Mouse (Mus musculus) liver, embryonic 14.5 days (tissue): Measurements from ENCODE around the gene Ampd3. TPM values are rescaled to one million over a fixed set of nuclear protein-coding genes. Genes with fewer than 3 reads are reported as not detected.

Experiments
- ATAC-seq: fragments of 200-750 bp; cut with Nextera tagmentation; 2 replicates; pipeline ENCODE4 v1.8.0; 2017; ENCODE audit warnings: moderate number of reproducible peaks, mild to moderate bottlenecking, moderate library complexity; ENCODE audit not compliant: insufficient read depth
- DNase-seq, 3 experiments: peaks; one replicate each; pipeline ENCODE4 v3.0.0-alpha.2; 2012 to 2013; ENCODE audit warnings: low read depth in 3 of 3, low spot score in 3 of 3
- H3K27ac ChIP-seq: fragments of 300-500 bp; sonication (generic); 2 replicates; pipeline ENCODE4 v1.5.1; 2014; ENCODE audit warnings: moderate library complexity, mild to moderate bottlenecking, control low read depth, inconsistent platforms
- H3K27me3 ChIP-seq: fragments of 300-500 bp; sonication (generic); 2 replicates; pipeline ENCODE4 v1.6.1; 2014; ENCODE audit warnings: mild to moderate bottlenecking, low read length, moderate library complexity; ENCODE audit not compliant: control insufficient read depth, insufficient read depth
- H3K36me3 ChIP-seq: fragments of 300-500 bp; sonication (generic); replicated peaks from 2 replicates; pipeline ENCODE4 v1.6.1; 2014; ENCODE audit warnings: low read depth; ENCODE audit not compliant: control insufficient read depth, insufficient read depth
- H3K4me1 ChIP-seq, 2 experiments: fragments of 200-500 bp in 1 of 2; fragments of 300-500 bp in 1 of 2; sonication (generic) in 1 of 2; replicated peaks; 2 replicates each; pipeline ENCODE4 v1.6.1; 2012 to 2014; ENCODE audit warnings: antibody characterized with exemption in 1 of 2, inconsistent platforms in 1 of 2, low read length in 1 of 2; ENCODE audit not compliant: control insufficient read depth in 2 of 2, insufficient read depth in 2 of 2
- H3K4me2 ChIP-seq: fragments of 300-500 bp; sonication (generic); 2 replicates; pipeline ENCODE4 v1.6.1; 2014; ENCODE audit warnings: low read depth, mild to moderate bottlenecking, control low read depth, moderate library complexity
- H3K4me3 ChIP-seq, 2 experiments: fragments of 200-500 bp in 1 of 2; fragments of 300-500 bp in 1 of 2; sonication (generic) in 1 of 2; 2 replicates each; pipeline ENCODE4 v1.5.1; 2012 to 2014; ENCODE audit warnings: low read depth in 2 of 2, low read length in 2 of 2, mild to moderate bottlenecking in 2 of 2, control low read depth in 1 of 2, inconsistent platforms in 1 of 2, moderate library complexity in 1 of 2; ENCODE audit not compliant: insufficient read depth in 1 of 2
- H3K9ac ChIP-seq: fragments of 300-500 bp; sonication (generic); replicated peaks from 2 replicates; pipeline ENCODE4 v1.6.1; 2014; ENCODE audit warnings: mild to moderate bottlenecking, control low read depth, moderate library complexity
- H3K9me3 ChIP-seq: fragments of 300-500 bp; sonication (generic); 2 replicates; pipeline ENCODE4 v1.6.1; 2016; ENCODE audit warnings: low read length, mixed read lengths; ENCODE audit not compliant: control insufficient read depth
- CTCF ChIP-seq: IDR thresholded peaks from 2 replicates; pipeline ENCODE4 v1.5.1; 2016; ENCODE audit warnings: antibody characterized with exemption, low read depth, control low read depth
- EP300 ChIP-seq: IDR thresholded peaks from 2 replicates; pipeline ENCODE4 v1.6.1; 2016; ENCODE audit warnings: antibody characterized with exemption, low read depth
- WGBS: fragments of 180-500 bp; shearing (Covaris S2); extraction: QIAGEN DNeasy Blood & Tissue Kit; methylation state at CpG from one replicate; pipeline ENCODE4 v1.1.7; 2014; ENCODE audit not compliant: insufficient replicate concordance; 5-methylcytosine and 5-hydroxymethylcytosine counted together
- polyA plus RNA-seq, 2 experiments: library from polyadenylated mRNA; depleted of rRNA in 1 of 2; stranded (reverse) in 1 of 2; unstranded in 1 of 2; fragments of >200 nt; fragmentation: Nextera tagmentation in 1 of 2; extraction: Ambion mirVana in 1 of 2; gene quantifications; 2 replicates each; pipeline versions ENCODE4 v1.2.1 to v1.2.3; 2012 to 2014

Ampd3 gene
- polyA plus RNA-seq, 2 experiments, result 21.9 to 28.6 TPM

DNA sequence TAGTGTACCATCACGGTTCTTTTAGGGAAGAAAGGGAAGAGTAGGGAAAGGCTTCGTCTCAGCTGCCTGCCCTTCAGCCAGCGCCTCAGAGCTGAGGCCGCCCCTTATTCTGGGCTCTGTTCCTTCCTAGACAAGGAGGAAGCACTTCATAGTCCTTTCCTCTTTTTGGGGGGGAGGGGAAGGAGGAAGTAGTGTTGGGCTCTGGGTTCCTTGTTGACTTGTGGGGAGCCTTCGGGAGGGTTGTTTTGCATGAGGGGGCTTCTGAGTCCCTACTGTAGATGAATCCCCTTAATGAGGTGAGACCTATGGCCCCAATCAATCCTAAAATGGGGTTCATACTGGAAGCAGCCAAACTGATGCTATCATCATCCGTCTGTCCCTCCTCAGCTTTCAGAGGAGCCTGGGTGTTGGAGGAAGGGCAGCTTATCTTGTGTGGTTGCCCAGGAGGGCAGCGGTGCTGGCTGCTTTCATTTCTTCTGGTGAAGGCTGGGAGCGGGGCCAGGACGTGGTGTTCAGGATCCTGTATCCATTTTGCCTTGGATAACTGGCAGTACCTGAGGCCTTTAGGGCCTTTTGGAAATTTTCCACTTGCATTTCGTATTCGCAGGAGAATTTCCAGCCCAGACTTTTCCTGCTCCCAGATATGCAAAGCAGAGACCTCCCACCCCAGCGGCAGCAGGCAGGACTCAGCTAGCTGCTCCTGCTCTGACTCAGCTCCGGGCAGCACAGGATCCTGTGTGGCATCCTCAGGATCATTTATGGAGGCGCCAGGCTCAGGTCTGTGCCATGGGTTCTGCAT lies 5.4 kb downstream of the Ampd3 start:
- ATAC-seq, result peak; percentile 62
- WGBS, result 4% methylated on average over 14 of the region's 14 CpGs
- peaks cover 79 to 80% of the 10 kb centered on the region in 2 experiments for H3K4me1 ChIP-seq

DNA sequence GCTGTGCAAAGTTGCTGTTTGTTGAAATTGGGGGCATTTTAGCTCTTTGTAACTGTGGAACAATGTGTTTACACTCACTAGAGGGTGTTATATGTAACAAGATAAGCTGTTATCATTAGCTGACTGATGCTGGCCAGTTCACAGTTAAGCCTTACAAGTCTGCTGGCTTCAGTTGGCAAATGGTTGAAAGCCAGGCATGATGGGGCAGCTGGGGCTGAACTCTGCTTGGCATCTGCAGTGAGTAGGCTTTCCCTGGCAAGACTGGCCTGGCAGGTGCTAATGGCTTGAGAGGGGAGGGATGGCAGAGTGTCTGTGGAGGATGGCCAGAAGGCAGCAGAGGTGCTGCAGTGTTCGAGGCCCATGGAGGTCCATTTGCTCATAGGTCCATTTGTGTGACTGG lies 6.1 kb downstream of the Ampd3 start:
- WGBS, result 35% methylated on average over 1 of the region's 1 CpGs
- Histone ChIP-seq H3K9me3 (no peaks in the 10 kb centered on the region), H3K36me3 (peaks cover 14% of the 10 kb centered on the region), H3K4me2 (peak overlapping the region; percentile 93), H3K4me1 (peaks cover 83 to 84% of the 10 kb centered on the region in 2 experiments), H3K9ac (peak overlapping the region; percentile 98), H3K27ac (peak overlapping the region; percentile 92), H3K4me3 (peak overlapping the region; percentile 80 to 89), H3K27me3 (peaks cover 2% of the 10 kb centered on the region; the same call in 1 of the 2 replicates)
- no peak for DNase-seq
- TF ChIP-seq CTCF (no peak), EP300 (peak; percentile 50; the same call in 1 of the 2 replicates)
- peak; percentile 38 for ATAC-seq

More for the DNA sequence above, 5.4 kb downstream of the Ampd3 start:
- H3K27ac ChIP-seq, result peak overlapping the region; percentile 92
- no peaks in the 10 kb centered on the region for H3K9me3 ChIP-seq
- H3K27me3 ChIP-seq, result peaks cover 2% of the 10 kb centered on the region; the same call in 1 of the 2 replicates
- peaks cover 9% of the 10 kb centered on the region for H3K36me3 ChIP-seq
- peak overlapping the region; percentile 93 for H3K4me2 ChIP-seq
- peak in 1 of 3 experiments; percentile 63 for DNase-seq
- H3K4me3 ChIP-seq, result peak overlapping the region; percentile 80 to 89
- H3K9ac ChIP-seq, result peak overlapping the region; percentile 98
- no peak for TF ChIP-seq EP300
- no peak for TF ChIP-seq CTCF

DNA sequence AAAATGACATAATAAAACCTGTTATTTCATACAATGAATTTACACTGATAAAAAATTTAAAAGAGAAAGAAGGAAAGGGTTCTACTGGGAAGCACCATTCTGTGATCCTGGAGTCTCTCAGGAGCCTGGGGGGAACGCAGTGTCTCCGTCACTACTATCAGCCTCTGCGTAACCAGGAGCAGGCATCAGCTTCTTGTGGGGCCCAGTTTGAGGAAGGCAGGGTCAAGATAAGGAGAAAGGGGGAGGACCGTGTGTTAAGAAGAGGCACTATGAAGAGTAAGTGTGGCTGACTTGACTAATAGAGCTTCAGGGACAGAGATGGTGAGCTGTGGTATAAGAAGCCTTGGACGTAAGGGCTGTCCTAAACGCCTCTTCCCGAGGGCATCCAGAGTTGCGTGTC lies 6.7 kb downstream of the Ampd3 start:
- peak; percentile 86 to 88 (median 88) for DNase-seq
- Histone ChIP-seq H3K27me3 (no peaks in the 10 kb centered on the region), H3K9me3 (no peaks in the 10 kb centered on the region), H3K4me2 (peak overlapping the region; percentile 93), H3K4me3 (peak overlapping the region; percentile 80 to 89), H3K36me3 (peaks cover 18% of the 10 kb centered on the region), H3K27ac (peak overlapping the region; percentile 92), H3K4me1 (peaks cover 83 to 84% of the 10 kb centered on the region in 2 experiments), H3K9ac (peak overlapping the region; percentile 98)
- peak; percentile 83 for ATAC-seq
- 19% methylated on average over 8 of the region's 8 CpGs for WGBS
- no peak for TF ChIP-seq CTCF
- TF ChIP-seq EP300, result peak; percentile 79

DNA sequence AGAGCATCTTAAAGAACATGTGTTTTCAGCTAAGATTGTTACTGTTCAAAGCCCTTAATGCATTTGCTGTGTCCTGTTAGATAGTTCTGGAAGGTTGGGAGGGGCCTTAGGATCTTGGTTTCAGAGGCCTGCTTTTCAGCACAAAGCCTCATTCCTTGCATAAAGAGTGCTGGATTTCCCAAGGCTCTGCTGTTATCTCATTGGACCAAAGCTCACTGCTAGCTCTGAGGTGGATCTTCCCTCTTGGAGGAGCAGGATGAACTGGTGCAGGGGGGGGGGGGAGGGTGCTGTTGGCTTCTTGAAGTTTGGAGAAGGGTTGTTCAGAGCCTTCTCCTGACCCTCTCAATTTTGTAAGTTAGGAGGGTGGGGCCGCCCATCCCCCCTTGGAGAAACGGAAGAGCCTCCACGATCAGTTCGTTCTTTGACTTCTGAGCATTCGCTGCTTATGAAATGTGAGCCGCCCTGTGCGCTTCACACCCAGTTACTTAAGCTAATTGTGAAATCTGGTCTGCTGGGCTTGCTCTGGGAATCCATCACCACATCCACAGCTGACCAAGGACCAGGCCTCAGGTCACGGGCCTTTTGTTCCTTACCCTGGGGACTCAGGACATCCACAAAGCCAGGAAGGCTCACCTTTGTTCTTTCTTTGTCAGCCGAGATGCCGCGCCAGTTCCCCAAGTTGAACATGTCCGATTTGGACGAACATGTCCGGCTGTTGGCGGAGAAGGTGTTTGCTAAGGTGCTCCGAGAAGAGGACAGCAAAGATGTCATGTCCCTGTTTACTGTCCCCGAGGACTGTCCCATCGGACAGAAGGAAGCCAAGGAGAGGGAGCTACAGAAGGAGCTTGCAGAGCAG lies 9.4 kb downstream of the Ampd3 start:
- WGBS, result 76% methylated on average over 18 of the region's 18 CpGs
- peak overlapping the region; percentile 93 for H3K4me2 ChIP-seq

More for the DNA sequence above, 9.4 kb downstream of the Ampd3 start:
- Histone ChIP-seq H3K4me1 (peaks cover 83% of the 10 kb centered on the region in 2 experiments), H3K9me3 (no peaks in the 10 kb centered on the region), H3K36me3 (peaks cover 33% of the 10 kb centered on the region), H3K9ac (peak overlapping the region; percentile 9; the same call in 1 of the 2 replicates), H3K4me3 (no peak overlapping the region), H3K27me3 (no peaks in the 10 kb centered on the region), H3K27ac (peak overlapping the region; percentile 92)
- ATAC-seq (no peak), DNase-seq (no peak)
- no peak for TF ChIP-seq EP300
- TF ChIP-seq CTCF, result no peak
